ENCODE assay signal across 8 mouse cellular contexts in the genomic region with DNA sequence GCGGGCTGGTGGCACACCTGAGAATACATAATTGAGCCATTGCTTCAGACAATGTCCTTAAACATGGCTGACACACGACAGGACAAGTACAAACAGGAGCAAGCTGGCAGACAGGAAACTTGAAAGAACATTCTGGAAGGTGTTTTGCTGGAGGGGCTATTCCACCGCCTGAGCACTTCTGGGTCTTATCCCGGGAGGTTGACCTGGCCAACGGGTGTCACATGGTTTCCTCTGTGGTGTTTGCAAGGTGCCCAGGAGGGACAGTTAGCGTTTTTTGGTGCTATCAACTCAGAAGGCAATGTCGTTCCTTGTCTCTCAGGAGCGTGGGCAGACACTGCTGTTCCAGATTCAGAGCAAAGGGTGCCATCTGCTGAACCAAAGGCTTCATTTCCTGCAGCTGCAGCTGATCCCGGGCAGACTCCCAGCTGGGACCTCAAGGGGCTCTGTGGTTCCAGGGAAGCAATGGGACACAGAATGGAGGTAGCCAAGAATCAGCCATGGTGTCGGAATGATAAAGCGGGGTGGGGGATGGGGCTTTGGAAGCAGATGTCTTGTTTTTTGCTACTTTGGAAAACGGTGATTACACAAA.
DNase-seq lines count a peak whose midpoint lies in the region.

No protein-coding gene starts in this region.

- DNase-seq in cerebellum, adult 18-20 months: peak; percentile 16
- DNase-seq in cerebellum, postnatal 36 days: no peak
- DNase-seq in kidney, postnatal 4 days: peak; percentile 3 to 14
- DNase-seq in kidney, adult 11 months: no peak
- DNase-seq in layer of hippocampus, postnatal 14 days (ENCODE audit: low spot score in 2 of 2): peak; percentile 55 to 63
- peak; percentile 49 for DNase-seq in right cerebral cortex, postnatal 14 days
- DNase-seq in kidney, adult 9 months: no peak
- DNase-seq in adrenal gland, postnatal 4 days (ENCODE audit: low spot score in 2 of 2): no peak

Comparison
In these comparisons a context has a peak if more than half of its experiments do, and no peak if none do; other contexts are left out.
1. DNase-seq: peak in cerebellum, adult 18-20 months (2 of 2), kidney, postnatal 4 days (2 of 2), layer of hippocampus, postnatal 14 days (2 of 2) and right cerebral cortex, postnatal 14 days (single experiment); none in cerebellum, postnatal 36 days (0 of 2), kidney, adult 11 months (single experiment), kidney, adult 9 months (single experiment) and adrenal gland, postnatal 4 days (0 of 2).